Mouse (Mus musculus) ES-E14 (cell line): Measurements from ENCODE around the gene Gm11213. TPM values are rescaled to one million over a fixed set of nuclear protein-coding genes. Genes with fewer than 3 reads are reported as not detected.

Experiments used
- DNase-seq: peaks from one replicate; pipeline ENCODE4 v3.0.0-alpha.2; 2013; ENCODE audit warnings: low read depth, low spot score
- H3K27ac ChIP-seq: 2 replicates; pipeline ENCODE4 v1.5.1; 2012; ENCODE audit warnings: low read depth, mild to moderate bottlenecking, low read length, moderate library complexity, mixed read lengths; ENCODE audit not compliant: poor library complexity, insufficient read depth, severe bottlenecking
- H3K36me3 ChIP-seq: 2 replicates; pipeline ENCODE4 v1.6.1; 2012; ENCODE audit warnings: mild to moderate bottlenecking, low read length, moderate library complexity, mixed read lengths; ENCODE audit not compliant: control insufficient read depth, poor library complexity, insufficient read depth, severe bottlenecking
- H3K4me1 ChIP-seq, 2 experiments: fragments of 150-350 bp in 1 of 2; sonication (generic) in 1 of 2; 2 replicates each; pipeline ENCODE4 v1.6.1; 2012; ENCODE audit warnings: low read length in 2 of 2, mild to moderate bottlenecking in 1 of 2, mixed read lengths in 1 of 2; ENCODE audit not compliant: control insufficient read depth in 2 of 2, insufficient read depth in 2 of 2, poor library complexity in 1 of 2
- H3K4me3 ChIP-seq, 2 experiments: fragments of 150-350 bp in 1 of 2; sonication (generic) in 1 of 2; 2 replicates each; pipeline ENCODE4 v1.5.1; 2012; ENCODE audit warnings: low read length in 2 of 2, low read depth in 1 of 2, mild to moderate bottlenecking in 1 of 2, mixed read lengths in 1 of 2; ENCODE audit not compliant: insufficient read depth in 1 of 2, poor library complexity in 1 of 2, severe bottlenecking in 1 of 2
- H3K9ac ChIP-seq: 2 replicates; pipeline ENCODE4 v1.6.1; 2012; ENCODE audit warnings: low read depth, mild to moderate bottlenecking, low read length, mixed read lengths; ENCODE audit not compliant: poor library complexity, insufficient read depth, severe bottlenecking
- H3K9me3 ChIP-seq: fragments of 150-350 bp; sonication (generic); 2 replicates; pipeline ENCODE4 v1.6.1; 2012; ENCODE audit warnings: low read depth, mild to moderate bottlenecking, low read length; ENCODE audit not compliant: control insufficient read depth, insufficient read depth
- CHD2 ChIP-seq: IDR thresholded peaks from 2 replicates; pipeline ENCODE4 v1.6.1; 2014; ENCODE audit warnings: mild to moderate bottlenecking, low read depth, low read length, inconsistent platforms
- HCFC1 ChIP-seq: IDR thresholded peaks from 2 replicates; pipeline ENCODE4 v1.6.1; 2012; ENCODE audit warnings: low read length, inconsistent platforms, borderline replicate concordance; ENCODE audit not compliant: insufficient read depth
- MAFK ChIP-seq: IDR thresholded peaks from 2 replicates; pipeline ENCODE4 v1.6.1; 2014; ENCODE audit warnings: mild to moderate bottlenecking, low read depth, low read length, inconsistent platforms; ENCODE audit not compliant: insufficient read depth
- ZC3H11A ChIP-seq: IDR thresholded peaks from 2 replicates; pipeline ENCODE4 v1.6.1; 2012; ENCODE audit warnings: low read depth, mild to moderate bottlenecking, inconsistent platforms, low read length, borderline replicate concordance
- ZNF384 ChIP-seq: IDR thresholded peaks from 2 replicates; pipeline ENCODE4 v1.6.1; 2012; ENCODE audit warnings: low read depth, low read length, inconsistent platforms
- in situ Hi-C, 2 experiments: fragments of 600-800 bp; cut with MboI; formaldehyde crosslinking; loops; one replicate each; pipeline ENCODE4 v1.15.1; 2025; ENCODE audit warnings: low sequenced_read_pairs in 2 of 2, inconsistent platforms in 1 of 2; ENCODE audit not compliant: unreplicated experiment in 2 of 2
- total RNA-seq: library from RNA; depleted of rRNA; stranded (reverse); fragments of 300-350 nt; gene quantifications from 2 replicates; pipeline ENCODE4 v1.2.3, GENCODE M21; 2012

The Gm11213 gene
- total RNA-seq, 1 experiment = not detected

- Histone ChIP-seq H3K36me3 (no peaks in the 10 kb centered on the region), H3K27ac (no peak overlapping the region), H3K9me3 (no peaks in the 10 kb centered on the region), H3K4me1 (no peaks in the 10 kb centered on the region), H3K4me3 (no peak overlapping the region), H3K9ac (no peak overlapping the region)
- no peak for DNase-seq
- no peak for TF ChIP-seq CHD2
- no peak for TF ChIP-seq ZNF384
- no peak for TF ChIP-seq ZC3H11A
- TF ChIP-seq MAFK = no peak
- no peak for TF ChIP-seq HCFC1
- in situ Hi-C loops = no loop called here
These were observed 28.1 kb upstream of the Gm11213 start for GRCm38 (mm10) chr4:63633181-63633580.

DNA sequence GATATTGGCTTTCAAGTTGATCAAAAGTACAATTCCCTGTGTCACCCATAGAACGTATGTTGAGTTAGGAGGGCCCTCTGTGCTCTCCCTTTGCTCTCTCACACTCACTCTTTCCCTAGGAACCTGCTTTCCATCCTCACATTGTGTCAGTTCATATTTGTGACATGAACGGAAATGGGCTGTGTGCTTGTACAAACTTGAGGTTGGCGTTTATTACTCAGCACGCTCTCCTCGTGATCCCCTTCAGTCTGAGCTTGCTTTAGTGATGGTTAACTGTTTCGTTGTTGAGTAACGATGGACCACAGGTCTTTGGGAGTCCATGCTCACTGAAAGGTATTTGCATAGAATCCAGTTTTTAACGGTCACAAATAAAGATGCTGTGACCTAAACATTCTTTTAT is 22.1 kb upstream of the Gm11213 start:
- no peaks in the 10 kb centered on the region for H3K4me1 ChIP-seq
- no peaks in the 10 kb centered on the region for H3K9me3 ChIP-seq
- no peak for DNase-seq
- TF ChIP-seq ZNF384 = no peak
- TF ChIP-seq MAFK = no peak
- TF ChIP-seq ZC3H11A = no peak
- TF ChIP-seq CHD2 = no peak
- no peak for TF ChIP-seq HCFC1
- no peak overlapping the region for H3K9ac ChIP-seq
- H3K36me3 ChIP-seq = no peaks in the 10 kb centered on the region
- in situ Hi-C loops = no loop called here
- H3K27ac ChIP-seq = no peak overlapping the region
- no peak overlapping the region for H3K4me3 ChIP-seq

GRCm38 (mm10) chr4:63625563-63626080 is 20.6 kb upstream of the Gm11213 start:
- Histone ChIP-seq H3K27ac (no peak overlapping the region), H3K4me1 (no peaks in the 10 kb centered on the region), H3K4me3 (no peak overlapping the region), H3K36me3 (no peaks in the 10 kb centered on the region), H3K9ac (no peak overlapping the region), H3K9me3 (no peaks in the 10 kb centered on the region)
- in situ Hi-C loops = no loop called here
- DNase-seq = no peak
- TF ChIP-seq CHD2 = no peak
- TF ChIP-seq ZNF384 = no peak

GRCm38 (mm10) chr4:63622378-63622835 is 17.3 kb upstream of the Gm11213 start, which contains the start of gene Tex48:
Gene Tex48, minus strand, starts transcription at chr4:63622428.
- in situ Hi-C loops = no loop called here
- no peak within 1 kb of the TSS for H3K9ac ChIP-seq
- H3K4me3 ChIP-seq = no peak within 1 kb of the TSS
- H3K4me1 ChIP-seq = no peaks in the 10 kb centered on the region
- no peaks in the 10 kb centered on the region for H3K9me3 ChIP-seq
- no peak within 1 kb of the TSS for H3K27ac ChIP-seq
- DNase-seq = peak; percentile 37
- no peaks in the 10 kb centered on the region for H3K36me3 ChIP-seq
- TF ChIP-seq MAFK = no peak
- 0 out of 2 replicates have a peak, but pooled peaks have one; percentile 22 for TF ChIP-seq ZC3H11A
- TF ChIP-seq ZNF384 = no peak

- in situ Hi-C loops = no loop called here
- Histone ChIP-seq H3K4me1 (no peaks in the 10 kb centered on the region), H3K27ac (no peak overlapping the region), H3K36me3 (no peaks in the 10 kb centered on the region), H3K4me3 (no peak overlapping the region), H3K9ac (no peak overlapping the region), H3K9me3 (no peaks in the 10 kb centered on the region)
- DNase-seq = no peak
- TF ChIP-seq MAFK (no peak), HCFC1 (no peak), ZNF384 (no peak)
These were observed 16.8 kb upstream of the Gm11213 start for GRCm38 (mm10) chr4:63621861-63622260.
